Mouse (Mus musculus) embryonic facial prominence, embryonic 11.5 days (tissue): Measurements from ENCODE around the gene Ppil1. TPM values are rescaled to one million over a fixed set of nuclear protein-coding genes. Genes with fewer than 3 reads are reported as not detected.

ENCODE experiments used
- ATAC-seq: fragments of 200-750 bp; cut with Nextera tagmentation; replicated peaks from 2 replicates; pipeline ENCODE4 v1.8.0; 2017; ENCODE audit warnings: low read depth; ENCODE audit not compliant: insufficient number of reproducible peaks, low FRiP score, low TSS enrichment
- DNase-seq: peaks from one replicate; pipeline ENCODE4 v3.0.0-alpha.2; 2015; ENCODE audit warnings: low spot score
- H3K27ac ChIP-seq: fragments of 300-500 bp; sonication (generic); replicated peaks from 2 replicates; pipeline ENCODE4 v1.5.1; 2014; ENCODE audit warnings: mild to moderate bottlenecking, low read depth, low read length, control low read depth
- H3K27me3 ChIP-seq: fragments of 300-500 bp; sonication (generic); 2 replicates; pipeline ENCODE4 v1.6.1; 2014; ENCODE audit warnings: mild to moderate bottlenecking, low read length, moderate library complexity, mixed read lengths; ENCODE audit not compliant: control insufficient read depth, insufficient read depth
- H3K36me3 ChIP-seq: fragments of 300-500 bp; sonication (generic); replicated peaks from 2 replicates; pipeline ENCODE4 v1.6.1; 2014; ENCODE audit warnings: low read depth, mild to moderate bottlenecking, low read length, moderate library complexity, mixed read lengths; ENCODE audit not compliant: control insufficient read depth, insufficient read depth
- H3K4me1 ChIP-seq: fragments of 300-500 bp; sonication (generic); 2 replicates; pipeline ENCODE4 v1.6.1; 2014; ENCODE audit warnings: low read length, mixed read lengths; ENCODE audit not compliant: control insufficient read depth, insufficient read depth
- H3K4me2 ChIP-seq: fragments of 300-500 bp; sonication (generic); 2 replicates; pipeline ENCODE4 v1.6.1; 2014; ENCODE audit warnings: low read depth, mild to moderate bottlenecking, control low read depth, low read length, moderate library complexity
- H3K4me3 ChIP-seq: fragments of 300-500 bp; sonication (generic); 2 replicates; pipeline ENCODE4 v1.5.1; 2014; ENCODE audit warnings: low read depth, low read length, control low read depth
- H3K9ac ChIP-seq: fragments of 300-500 bp; sonication (generic); replicated peaks from 2 replicates; pipeline ENCODE4 v1.6.1; 2014; ENCODE audit warnings: mild to moderate bottlenecking, control low read depth, low read length
- H3K9me3 ChIP-seq: fragments of 300-500 bp; sonication (generic); replicated peaks from 2 replicates; pipeline ENCODE4 v1.6.1; 2016; ENCODE audit warnings: mild to moderate bottlenecking, low read length, inconsistent platforms, mixed read lengths; ENCODE audit not compliant: control insufficient read depth
- WGBS: fragments of 180-500 bp; shearing (Covaris S2); extraction: QIAGEN DNeasy Blood & Tissue Kit; methylation state at CpG from one replicate; pipeline ENCODE4 v1.1.7; 2014; 5-methylcytosine and 5-hydroxymethylcytosine counted together
- polyA plus RNA-seq: library from polyadenylated mRNA; unstranded; fragments of >200 nt; fragmentation: Nextera tagmentation; extraction: Ambion mirVana; gene quantifications from 2 replicates; pipeline ENCODE4 v1.2.1, GENCODE M21; 2014

Ppil1 gene
- polyA plus RNA-seq, 1 experiment from 2014 or later: 177 TPM

DNA sequence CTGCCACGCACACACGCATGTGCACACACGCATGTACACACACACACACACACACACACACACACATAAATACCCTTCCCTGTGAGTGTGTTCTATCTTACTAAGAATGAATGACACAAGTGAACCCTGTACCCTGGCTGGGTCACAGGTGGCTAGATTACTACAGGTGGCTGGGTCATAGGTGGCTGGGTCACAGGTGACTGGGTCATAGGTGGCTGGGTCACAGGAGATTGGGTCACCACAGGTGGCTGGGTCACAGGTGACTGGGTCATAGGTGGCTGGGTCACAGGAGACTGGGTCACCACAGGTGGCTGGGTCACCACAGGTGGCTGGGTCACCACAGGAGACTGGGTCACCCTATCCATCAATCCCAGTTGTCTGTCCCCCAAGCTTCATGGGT, 53.9 kb downstream of the Ppil1 start:
- Histone ChIP-seq H3K4me3 (no peak overlapping the region), H3K4me2 (no peak overlapping the region), H3K9me3 (no peaks in the 10 kb centered on the region), H3K4me1 (peaks cover 4% of the 10 kb centered on the region; the same call in 1 of the 2 replicates), H3K9ac (no peak overlapping the region), H3K27me3 (0 out of 2 replicates have a peak, but pooled peaks cover 5% of the 10 kb centered on the region), H3K36me3 (no peaks in the 10 kb centered on the region), H3K27ac (no peak overlapping the region)
- DNase-seq (no peak), ATAC-seq (no peak)
- WGBS: 92% methylated on average over 3 of the region's 3 CpGs

DNA sequence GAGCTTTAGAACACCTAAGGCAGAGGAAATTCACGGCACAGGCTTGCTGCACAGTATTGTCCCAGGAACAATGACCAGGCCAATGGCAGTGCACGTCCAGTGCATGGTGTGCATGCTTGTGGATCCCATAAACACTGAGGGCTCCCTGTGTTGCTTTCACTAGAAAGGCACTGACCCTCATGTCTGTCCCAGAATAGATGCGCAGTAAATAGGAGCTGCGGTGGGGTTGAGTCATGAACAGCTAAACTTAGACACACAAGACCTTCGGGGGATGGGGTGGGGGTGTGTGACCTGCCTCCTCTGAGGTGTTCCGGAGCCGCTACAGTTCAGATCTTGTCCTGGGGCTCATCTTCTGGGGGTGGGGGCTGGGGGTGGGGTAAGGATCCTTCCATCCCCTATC, 57.9 kb downstream of the Ppil1 start:
- DNase-seq: no peak

GRCm38 (mm10) chr17:29202604-29203003, 61.4 kb downstream of the Ppil1 start:
- Histone ChIP-seq H3K27me3 (no peaks in the 10 kb centered on the region), H3K9me3 (no peaks in the 10 kb centered on the region), H3K9ac (no peak overlapping the region), H3K4me1 (no peaks in the 10 kb centered on the region; the same call in 1 of the 2 replicates), H3K4me3 (no peak overlapping the region), H3K36me3 (no peaks in the 10 kb centered on the region), H3K27ac (no peak overlapping the region), H3K4me2 (no peak overlapping the region)
- ATAC-seq (0 out of 2 replicates have a peak, but pooled peaks have one; percentile 67), DNase-seq (no peak)
- WGBS: 81% methylated on average over 6 of the region's 6 CpGs

More for the DNA sequence above, 57.9 kb downstream of the Ppil1 start:
- Histone ChIP-seq H3K9ac (no peak overlapping the region), H3K4me3 (no peak overlapping the region), H3K4me2 (no peak overlapping the region), H3K27ac (no peak overlapping the region), H3K4me1 (no peaks in the 10 kb centered on the region), H3K36me3 (no peaks in the 10 kb centered on the region), H3K9me3 (no peaks in the 10 kb centered on the region), H3K27me3 (no peaks in the 10 kb centered on the region)
- 83% methylated on average over 7 of the region's 7 CpGs for WGBS
- ATAC-seq: no peak

Other genes with a start within 250 kb of the Ppil1 start
- 937 and 1,031 TPM in 2 replicates for gene Srsf3, start 231.6 kb downstream of the Ppil1 start, polyA plus RNA-seq
- 25.5 TPM in 2 replicates for gene Cdkn1a, start 173.2 kb downstream of the Ppil1 start, polyA plus RNA-seq
- gene Rab44, start 150.0 kb downstream of the Ppil1 start, polyA plus RNA-seq: 0.66 TPM in 1 of 2 replicates, not detected in the other
- gene Cpne5, start 26.0 kb downstream of the Ppil1 start, polyA plus RNA-seq: 4.5 TPM in 2 replicates
- gene BC004004, start 4.6 kb upstream of the Ppil1 start, polyA plus RNA-seq: 55.1 and 55.4 TPM in 2 replicates
- 0.32 and 0.56 TPM in 2 replicates for gene Pi16, start 53.5 kb upstream of the Ppil1 start, polyA plus RNA-seq
- gene Mtch1, start 83.7 kb upstream of the Ppil1 start, polyA plus RNA-seq: 370 and 382 TPM in 2 replicates
- gene Fgd2, start 96.7 kb upstream of the Ppil1 start, polyA plus RNA-seq: 7.0 and 8.6 TPM in 2 replicates
- gene Pim1, start 226.6 kb upstream of the Ppil1 start, polyA plus RNA-seq: 17.6 and 19.2 TPM in 2 replicates